Mouse (Mus musculus) brown adipose tissue, adult 24 weeks (tissue): ENCODE results near the gene Hist1h4d. TPM values are rescaled to one million over a fixed set of nuclear protein-coding genes. Genes with fewer than 3 reads are reported as not detected.

Experiments
- H3K27ac ChIP-seq: fragments of 200-500 bp; replicated peaks from 2 replicates; pipeline ENCODE4 v1.5.1; 2012; ENCODE audit warnings: low read depth, mild to moderate bottlenecking, low read length
- H3K4me1 ChIP-seq: fragments of 200-500 bp; 2 replicates; pipeline ENCODE4 v1.6.1; 2012; ENCODE audit warnings: low read length, mixed read lengths; ENCODE audit not compliant: control insufficient read depth, insufficient read depth, insufficient read length
- H3K4me3 ChIP-seq: fragments of 200-500 bp; 2 replicates; pipeline ENCODE4 v1.5.1; 2012; ENCODE audit warnings: low read depth, mild to moderate bottlenecking, low read length, moderate library complexity; ENCODE audit not compliant: insufficient read depth
- polyA plus RNA-seq: library from polyadenylated mRNA; stranded (reverse); fragments of >200 nt; gene quantifications from 2 replicates; pipeline ENCODE4 v1.2.4, GENCODE M21; 2012; ENCODE audit not compliant: missing spikeins, insufficient read depth, insufficient read length

Hist1h4d gene
- polyA plus RNA-seq, 1 experiment: not detected

DNA sequence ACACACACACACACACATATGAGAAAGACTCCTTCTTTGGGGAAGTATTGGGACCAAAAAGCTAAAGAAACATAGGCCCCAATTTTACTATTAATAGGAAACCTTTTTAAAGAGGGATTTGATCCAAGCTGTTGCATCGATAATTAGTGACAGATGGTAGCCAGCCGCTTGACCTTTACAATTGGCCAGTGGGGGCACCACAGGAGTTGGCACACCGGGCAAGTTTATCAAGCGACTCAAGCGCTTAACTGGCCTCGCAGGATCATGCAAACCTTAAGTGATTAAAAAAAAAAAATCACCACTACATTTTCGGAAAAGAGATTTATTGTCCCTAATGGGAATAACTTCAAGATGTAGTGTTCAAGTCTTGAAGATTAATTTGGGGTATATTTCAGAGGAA, 11.2 kb downstream of the Hist1h4d start:
- no peak overlapping the region for H3K4me3 ChIP-seq
- H3K4me1 ChIP-seq: peaks cover 3% of the 10 kb centered on the region; the same call in 1 of the 2 replicates
- no peak overlapping the region for H3K27ac ChIP-seq

GRCm38 (mm10) chr13:23593051-23593770, 11.8 kb downstream of the Hist1h4d start:
- H3K4me3 ChIP-seq: no peak overlapping the region
- no peak overlapping the region for H3K27ac ChIP-seq
- peaks cover 3% of the 10 kb centered on the region; the same call in 1 of the 2 replicates for H3K4me1 ChIP-seq

GRCm38 (mm10) chr13:23595185-23595584, 13.8 kb downstream of the Hist1h4d start:
- H3K4me3 ChIP-seq: no peak overlapping the region
- no peak overlapping the region for H3K27ac ChIP-seq
- H3K4me1 ChIP-seq: peaks cover 3% of the 10 kb centered on the region; the same call in 1 of the 2 replicates

GRCm38 (mm10) chr13:23595622-23596372, 14.4 kb downstream of the Hist1h4d start:
- H3K4me1 ChIP-seq: peaks cover 3% of the 10 kb centered on the region; the same call in 1 of the 2 replicates
- no peak overlapping the region for H3K27ac ChIP-seq
- H3K4me3 ChIP-seq: no peak overlapping the region

GRCm38 (mm10) chr13:23597957-23598356, 16.6 kb downstream of the Hist1h4d start:
- Histone ChIP-seq H3K4me3 (no peak overlapping the region), H3K27ac (no peak overlapping the region), H3K4me1 (peaks cover 3% of the 10 kb centered on the region; the same call in 1 of the 2 replicates)

- no peak overlapping the region for H3K27ac ChIP-seq
- no peak overlapping the region for H3K4me3 ChIP-seq
- no peaks in the 10 kb centered on the region for H3K4me1 ChIP-seq
Measured at GRCm38 (mm10) chr13:23603182-23603699, 21.8 kb downstream of the Hist1h4d start.

DNA sequence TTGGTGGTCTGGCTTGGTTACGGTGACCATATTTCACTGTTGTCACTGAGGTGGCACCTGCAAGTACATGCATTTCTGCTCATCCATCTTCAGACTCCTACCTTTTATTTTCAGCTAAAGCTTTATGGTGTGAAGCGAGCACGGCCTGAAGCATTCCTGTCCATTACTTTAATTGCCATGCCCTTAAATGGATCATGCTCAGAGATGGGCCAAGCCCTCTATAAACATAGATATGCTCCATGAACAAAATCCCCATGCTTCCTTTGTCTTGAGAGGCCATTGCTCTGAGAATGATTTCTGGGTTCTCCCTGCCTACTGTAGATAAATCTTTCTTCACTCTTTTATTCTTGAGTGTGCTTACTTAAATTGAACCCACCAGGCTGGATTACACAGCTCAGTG, 23.1 kb downstream of the Hist1h4d start:
- no peak overlapping the region for H3K27ac ChIP-seq
- H3K4me1 ChIP-seq: no peaks in the 10 kb centered on the region
- H3K4me3 ChIP-seq: no peak overlapping the region

GRCm38 (mm10) chr13:23605052-23605451, 23.7 kb downstream of the Hist1h4d start:
- Histone ChIP-seq H3K27ac (no peak overlapping the region), H3K4me3 (no peak overlapping the region), H3K4me1 (no peaks in the 10 kb centered on the region)

- Histone ChIP-seq H3K4me3 (no peak overlapping the region), H3K4me1 (no peaks in the 10 kb centered on the region), H3K27ac (no peak overlapping the region)
Measured at GRCm38 (mm10) chr13:23609209-23609608, 27.8 kb downstream of the Hist1h4d start.

DNA sequence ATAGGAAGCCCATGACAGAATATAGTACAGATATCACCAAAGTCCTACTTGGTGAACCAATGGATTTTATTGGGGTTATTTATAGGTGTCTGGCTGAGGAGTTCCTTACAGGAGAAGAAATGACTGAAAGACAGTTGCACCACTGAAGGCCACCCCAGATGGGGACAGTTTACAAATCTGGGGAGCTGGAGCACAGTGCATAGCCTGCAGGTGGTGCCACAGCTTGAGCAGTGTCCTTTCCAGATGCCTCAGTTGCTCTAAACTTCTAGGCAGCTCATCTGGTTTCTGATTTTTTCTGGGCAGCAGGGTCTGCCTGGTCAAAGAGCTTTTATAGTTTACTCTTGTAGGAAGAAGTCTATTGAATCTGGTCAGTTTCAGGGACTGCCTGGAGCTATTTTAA, 28.4 kb downstream of the Hist1h4d start:
- H3K4me3 ChIP-seq: no peak overlapping the region
- no peaks in the 10 kb centered on the region for H3K4me1 ChIP-seq
- no peak overlapping the region for H3K27ac ChIP-seq

DNA sequence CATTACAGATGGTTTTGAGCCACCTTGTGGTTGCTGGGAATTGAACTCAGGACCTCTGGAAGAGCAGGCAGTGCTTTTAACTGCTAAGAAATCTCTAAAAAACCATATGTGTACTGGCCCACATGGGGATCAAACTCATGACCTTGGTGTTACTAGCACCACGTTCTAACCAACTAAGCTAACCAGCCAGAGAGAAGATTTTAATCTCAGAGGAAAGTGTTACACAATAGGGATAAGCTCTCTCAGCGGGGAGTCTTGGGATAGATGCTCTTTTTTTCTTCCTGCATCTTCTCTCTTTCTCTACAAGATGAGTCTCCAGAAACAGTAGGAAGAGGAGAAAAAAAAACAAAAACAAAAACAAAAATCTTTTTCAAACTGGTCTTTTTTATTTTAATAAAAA, 29.0 kb downstream of the Hist1h4d start:
- no peaks in the 10 kb centered on the region for H3K4me1 ChIP-seq
- no peak overlapping the region for H3K27ac ChIP-seq
- no peak overlapping the region for H3K4me3 ChIP-seq

DNA sequence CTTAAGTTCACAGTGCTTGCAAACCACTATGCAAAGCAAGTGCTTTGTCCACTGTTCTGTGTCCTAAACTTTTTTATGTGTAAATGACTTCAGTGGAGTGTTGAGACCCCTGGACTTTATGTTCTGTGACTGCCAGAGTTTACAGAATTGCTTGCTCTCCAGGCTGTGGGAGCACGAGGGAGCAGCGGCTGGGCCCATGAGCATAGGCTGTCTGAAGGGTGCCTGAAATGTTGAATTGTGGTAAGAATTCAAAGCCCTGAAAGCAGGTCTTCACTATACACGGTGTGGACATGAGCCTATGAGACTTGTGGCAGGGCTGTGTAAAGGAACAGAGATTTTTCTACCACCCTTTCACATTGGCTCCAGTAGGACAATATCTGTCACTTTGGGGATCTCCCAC, 30.2 kb downstream of the Hist1h4d start:
- H3K4me1 ChIP-seq: no peaks in the 10 kb centered on the region
- no peak overlapping the region for H3K27ac ChIP-seq
- no peak overlapping the region for H3K4me3 ChIP-seq

DNA sequence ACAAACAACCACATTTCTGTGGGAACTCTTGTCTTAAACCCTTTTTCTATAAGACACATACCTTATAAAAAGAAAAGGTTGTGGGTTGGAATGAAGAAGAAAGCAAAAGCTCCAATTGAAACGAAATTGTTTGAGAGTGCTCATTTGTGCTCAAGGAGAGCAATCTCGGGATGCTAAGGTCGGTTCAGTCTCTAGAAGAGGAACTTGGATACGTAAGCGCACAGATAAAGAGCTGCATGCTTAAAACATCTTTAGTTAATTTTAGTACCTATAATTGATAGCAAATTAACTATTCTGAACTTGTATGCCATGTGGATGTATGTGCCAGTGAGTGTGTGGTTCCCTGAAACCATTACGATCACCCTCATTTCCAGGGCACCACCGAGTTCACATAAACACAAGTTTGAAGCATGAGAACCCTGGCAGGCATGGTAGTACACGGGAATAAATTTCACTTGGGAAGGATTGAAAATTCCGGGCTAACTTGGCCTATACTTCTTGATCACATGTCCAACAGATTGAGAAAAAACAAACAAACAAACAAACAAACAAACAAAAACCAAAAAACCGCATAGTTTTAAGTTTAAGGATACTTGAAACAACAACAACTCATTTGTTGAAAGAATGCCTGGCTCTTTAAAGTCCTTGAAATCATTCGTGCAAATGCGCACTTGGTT, 38.8 kb downstream of the Hist1h4d start:
- peaks cover 2% of the 10 kb centered on the region; the same call in 1 of the 2 replicates for H3K4me1 ChIP-seq
- H3K27ac ChIP-seq: peak overlapping the region; percentile 68
- peak overlapping the region; percentile 88; the same call in 1 of the 2 replicates for H3K4me3 ChIP-seq

DNA sequence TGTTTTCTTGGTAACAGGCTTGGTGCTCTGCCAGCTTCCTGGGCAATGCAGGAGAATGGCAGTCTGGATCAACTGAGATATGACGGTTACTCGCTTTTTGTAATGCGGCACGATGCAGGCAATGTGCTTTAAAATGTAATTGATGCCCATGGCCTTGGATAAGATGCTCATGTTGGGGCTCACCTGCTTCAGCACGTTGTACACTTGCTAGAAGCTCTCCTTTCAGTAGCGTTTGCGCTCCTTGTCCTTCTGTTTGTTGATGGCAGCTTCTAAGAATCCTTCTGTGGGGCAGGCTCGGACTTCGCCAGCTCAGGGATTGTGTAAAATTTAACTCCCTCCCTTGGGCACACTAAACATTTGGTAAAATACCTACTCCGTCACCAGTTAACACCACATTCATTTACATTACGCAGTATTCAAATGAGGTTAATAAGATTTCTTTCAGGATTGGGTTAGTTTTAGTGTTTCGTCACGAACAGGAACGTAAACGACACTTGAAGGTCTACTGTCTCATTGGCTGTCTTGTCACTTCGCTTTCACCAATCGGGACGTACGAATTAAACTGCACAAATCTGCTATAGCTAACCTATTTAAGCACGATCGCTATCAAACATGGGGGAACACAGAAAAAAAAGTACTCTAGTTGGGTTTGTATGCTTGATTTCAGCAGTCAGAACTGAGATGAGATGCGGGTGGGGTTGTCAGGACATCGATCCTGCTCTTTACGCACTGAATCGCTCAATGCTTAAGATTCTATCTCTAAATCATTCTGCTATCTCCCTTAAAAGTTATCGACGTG, 39.5 kb downstream of the Hist1h4d start, which contains the start of gene Hist1h2be:
Hist1h2be (minus strand) TSS at position 392 of the 799 bp plus-strand sequence.
- Histone ChIP-seq H3K4me3 (peak within 1 kb of the TSS; percentile 88), H3K4me1 (peaks cover 2% of the 10 kb centered on the region; the same call in 1 of the 2 replicates), H3K27ac (peak within 1 kb of the TSS; percentile 68)
